Mouse (Mus musculus) testis, adult 2 months (tissue): ENCODE results near the gene Olfr288. TPM values are rescaled to one million over a fixed set of nuclear protein-coding genes. Genes with fewer than 3 reads are reported as not detected.

Source experiments
- H3K27ac ChIP-seq: fragments of 200-500 bp; 2 replicates; pipeline ENCODE4 v1.5.1; 2012; ENCODE audit warnings: low read depth, low read length; ENCODE audit not compliant: control insufficient read depth, insufficient read depth
- H3K27me3 ChIP-seq: fragments of 200-500 bp; 2 replicates; pipeline ENCODE4 v1.6.1; 2012; ENCODE audit warnings: mild to moderate bottlenecking, low read length, moderate library complexity; ENCODE audit not compliant: control insufficient read depth, insufficient read depth
- H3K36me3 ChIP-seq: fragments of 200-500 bp; 2 replicates; pipeline ENCODE4 v1.6.1; 2012; ENCODE audit warnings: mild to moderate bottlenecking, low read length; ENCODE audit not compliant: control insufficient read depth, insufficient read depth
- H3K4me1 ChIP-seq: fragments of 200-500 bp; 2 replicates; pipeline ENCODE4 v1.6.1; 2012; ENCODE audit warnings: low read length; ENCODE audit not compliant: control insufficient read depth, insufficient read depth
- H3K4me3 ChIP-seq: fragments of 200-500 bp; 2 replicates; pipeline ENCODE4 v1.5.1; 2012; ENCODE audit warnings: low read depth, mild to moderate bottlenecking, low read length, moderate library complexity, mixed read lengths; ENCODE audit not compliant: control insufficient read depth
- CTCF ChIP-seq: fragments of 200-500 bp; IDR thresholded peaks from 2 replicates; pipeline ENCODE4 v1.5.1; 2012; ENCODE audit warnings: low read depth, mild to moderate bottlenecking, inconsistent platforms, low read length, moderate library complexity; ENCODE audit not compliant: control insufficient read depth, insufficient read depth, insufficient replicate concordance
- POLR2A ChIP-seq: fragments of 200-500 bp; IDR thresholded peaks from 2 replicates; pipeline ENCODE4 v1.6.1; 2012; ENCODE audit warnings: low read depth, mild to moderate bottlenecking, inconsistent platforms, low read length, moderate library complexity; ENCODE audit not compliant: control insufficient read depth
- polyA plus RNA-seq: library from polyadenylated mRNA; depleted of rRNA; stranded (reverse); fragments of >200 nt; gene quantifications from 2 replicates; pipeline ENCODE4 v1.2.3, GENCODE M21; 2012

Gene Olfr288
- polyA plus RNA-seq, 1 experiment, result not detected

DNA sequence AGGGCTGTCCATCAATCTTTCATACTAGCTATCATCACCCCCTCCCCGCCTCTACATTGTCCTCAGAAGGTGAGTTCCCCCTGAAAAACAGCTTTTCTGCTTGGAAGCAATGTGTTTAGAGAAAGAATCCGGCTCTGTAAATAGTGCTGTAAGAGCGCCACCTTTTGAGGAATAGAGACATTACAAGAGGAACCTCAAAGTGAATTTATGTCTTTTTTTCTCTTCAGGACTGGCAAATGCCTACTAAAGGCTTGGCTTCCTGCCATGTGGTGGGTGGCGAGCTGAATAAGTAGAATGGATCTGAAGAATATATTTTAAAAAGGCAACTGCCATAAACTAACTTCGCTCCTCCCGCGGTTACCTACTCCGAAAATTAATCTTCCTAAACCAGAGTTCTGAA is 21.5 kb downstream of the Olfr288 start:
- no peaks in the 10 kb centered on the region for H3K27me3 ChIP-seq
- H3K4me1 ChIP-seq, result no peaks in the 10 kb centered on the region
- no peak for TF ChIP-seq CTCF
- TF ChIP-seq POLR2A, result no peak
- no peak overlapping the region for H3K27ac ChIP-seq
- no peaks in the 10 kb centered on the region for H3K36me3 ChIP-seq
- H3K4me3 ChIP-seq, result no peak overlapping the region

DNA sequence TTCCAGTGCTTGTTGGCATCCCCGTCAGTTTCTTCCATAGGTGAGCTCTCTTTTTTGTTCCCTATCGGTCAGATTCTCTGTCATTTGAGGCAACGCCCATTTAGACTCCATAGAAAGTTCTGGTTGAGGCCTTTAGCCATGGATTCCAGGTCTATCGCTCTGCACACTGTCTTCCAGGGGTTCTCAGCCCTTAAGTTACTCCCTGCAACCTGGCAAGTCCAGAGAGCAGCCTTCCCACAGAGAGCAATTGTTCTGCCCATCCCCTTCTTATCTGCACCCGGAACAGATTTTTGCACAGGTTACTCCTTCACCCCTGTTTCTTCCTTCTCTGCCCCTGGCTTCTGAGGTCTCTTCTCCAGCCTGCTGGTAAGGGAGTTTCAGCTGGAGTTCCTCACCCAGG is 23.2 kb downstream of the Olfr288 start:
- H3K27me3 ChIP-seq, result no peaks in the 10 kb centered on the region
- peak overlapping the region; percentile 12 for H3K4me3 ChIP-seq
- peaks cover 2% of the 10 kb centered on the region; the same call in 1 of the 2 replicates for H3K4me1 ChIP-seq
- no peak for TF ChIP-seq POLR2A
- TF ChIP-seq CTCF, result no peak
- no peaks in the 10 kb centered on the region for H3K36me3 ChIP-seq
- H3K27ac ChIP-seq, result no peak overlapping the region

DNA sequence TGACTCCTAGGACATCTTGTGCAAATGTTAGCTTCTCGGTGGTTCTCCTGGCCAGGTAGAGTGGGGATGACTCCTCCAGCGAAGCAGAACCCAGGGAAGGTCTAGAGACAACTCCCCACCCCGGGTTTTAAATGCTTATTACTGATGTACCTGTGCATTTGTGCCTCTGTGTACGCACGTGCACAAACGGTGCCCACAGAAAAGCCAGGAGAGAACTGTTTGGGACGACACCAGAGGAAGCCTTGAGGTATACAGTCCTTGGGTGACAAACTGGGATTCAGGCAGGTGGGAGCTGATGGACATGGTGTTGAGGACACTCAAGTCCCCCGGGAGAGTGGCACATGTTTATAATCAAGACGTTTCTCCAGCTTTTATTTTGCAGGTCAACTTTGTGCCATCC is 24.4 kb downstream of the Olfr288 start:
- Histone ChIP-seq H3K4me3 (peak overlapping the region; percentile 89), H3K4me1 (peaks cover 2% of the 10 kb centered on the region; the same call in 1 of the 2 replicates), H3K36me3 (no peaks in the 10 kb centered on the region), H3K27ac (no peak overlapping the region), H3K27me3 (no peaks in the 10 kb centered on the region)
- TF ChIP-seq CTCF (no peak), POLR2A (no peak)

DNA sequence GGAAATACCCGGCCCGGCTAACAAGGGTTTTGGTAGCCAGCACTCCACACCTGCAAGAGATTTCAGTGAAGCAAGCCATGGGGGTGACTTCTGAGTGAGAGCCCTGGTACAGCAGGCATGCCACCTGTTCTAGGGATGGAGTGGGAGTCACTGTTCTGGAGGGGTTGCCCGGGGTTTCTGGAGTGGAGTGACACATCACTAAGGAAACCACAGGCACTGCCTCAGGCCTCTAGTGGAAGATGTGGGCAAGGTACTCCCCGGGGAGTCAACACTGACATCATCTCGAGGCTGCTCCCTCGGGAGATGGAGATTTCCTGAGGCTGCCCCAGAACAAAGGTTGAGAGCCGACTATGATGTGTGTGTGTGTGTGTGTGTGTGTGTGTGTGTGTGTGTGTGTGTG is 25.0 kb downstream of the Olfr288 start:
- H3K27me3 ChIP-seq, result no peaks in the 10 kb centered on the region
- H3K4me3 ChIP-seq, result peak overlapping the region; percentile 89
- no peaks in the 10 kb centered on the region for H3K36me3 ChIP-seq
- no peak for TF ChIP-seq CTCF
- no peak for TF ChIP-seq POLR2A
- H3K4me1 ChIP-seq, result peaks cover 2% of the 10 kb centered on the region; the same call in 1 of the 2 replicates
- H3K27ac ChIP-seq, result no peak overlapping the region

DNA sequence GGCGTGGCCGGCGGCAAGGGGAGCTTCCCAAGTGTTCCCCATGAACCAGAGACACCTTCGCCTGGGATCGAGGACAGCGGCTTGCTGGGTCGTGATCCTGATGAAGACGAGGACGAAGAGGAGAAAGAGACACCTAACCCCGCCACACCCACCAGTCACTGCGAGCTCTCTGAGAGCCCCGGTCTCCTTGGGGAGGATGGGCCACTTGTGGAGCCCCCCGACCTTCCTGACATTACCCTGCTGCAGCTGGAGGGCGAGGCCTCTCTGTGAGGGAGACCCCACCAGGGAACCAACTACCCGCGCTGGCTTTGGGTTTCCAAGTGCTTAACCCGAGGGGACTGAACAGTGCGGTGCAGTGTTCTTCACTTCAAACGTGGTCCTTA is 26.7 kb downstream of the Olfr288 start:
- Histone ChIP-seq H3K27ac (no peak overlapping the region), H3K36me3 (no peaks in the 10 kb centered on the region), H3K4me1 (peaks cover 2% of the 10 kb centered on the region; the same call in 1 of the 2 replicates), H3K27me3 (no peaks in the 10 kb centered on the region), H3K4me3 (peak overlapping the region; percentile 89)
- TF ChIP-seq CTCF, result no peak
- TF ChIP-seq POLR2A, result no peak; the same call in 1 of the 2 replicates

DNA sequence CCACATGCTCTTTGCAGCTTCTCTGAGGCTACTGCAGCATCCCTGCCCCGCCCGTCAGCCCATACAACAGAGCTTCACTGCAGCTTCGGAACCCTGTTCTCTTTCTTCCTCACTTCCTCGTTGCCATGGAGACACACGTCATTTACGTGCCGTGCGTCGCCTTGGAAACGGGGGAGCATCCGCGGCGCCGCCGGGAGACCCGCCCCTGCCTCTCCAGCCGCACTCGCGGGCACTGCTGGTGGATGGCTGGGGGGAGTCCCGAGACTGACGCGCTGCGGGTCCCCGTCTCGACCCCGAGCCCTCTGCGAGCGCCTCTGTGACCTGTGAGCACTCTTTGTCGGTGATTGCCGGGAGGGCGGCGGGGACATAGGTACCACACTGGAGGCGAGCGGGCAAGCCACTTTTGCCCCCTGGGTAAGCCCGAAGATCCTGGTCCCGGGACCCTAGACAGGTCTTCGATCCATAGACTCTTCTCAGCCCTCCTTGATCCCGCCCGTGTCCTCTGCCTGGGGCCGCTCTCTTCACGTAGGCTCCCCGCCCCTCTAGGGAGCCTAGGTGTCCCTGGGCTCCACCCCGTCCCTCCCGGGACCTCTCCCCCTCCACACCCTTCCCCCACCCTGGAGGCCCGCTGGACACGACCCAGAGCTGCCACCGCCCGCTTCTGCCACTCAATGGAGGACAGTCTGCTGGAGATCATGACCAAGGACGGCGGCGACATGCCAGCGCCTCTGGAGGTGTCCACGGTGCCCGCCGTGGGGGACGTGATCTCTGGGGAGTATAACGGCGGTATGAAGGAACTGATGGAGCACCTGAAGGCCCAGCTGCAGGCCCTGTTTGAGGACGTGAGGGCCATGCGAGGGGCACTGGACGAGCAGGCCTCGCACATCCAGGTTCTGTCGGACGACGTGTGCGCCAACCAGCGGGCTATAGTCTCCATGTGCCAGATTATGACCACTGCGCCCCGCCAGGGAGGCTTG is 27.4 kb downstream of the Olfr288 start:
- Histone ChIP-seq H3K36me3 (no peaks in the 10 kb centered on the region), H3K4me1 (peaks cover 2% of the 10 kb centered on the region; the same call in 1 of the 2 replicates), H3K27me3 (no peaks in the 10 kb centered on the region), H3K27ac (no peak overlapping the region), H3K4me3 (peak overlapping the region; percentile 89)
- TF ChIP-seq CTCF, result no peak
- peak; percentile 50 for TF ChIP-seq POLR2A

DNA sequence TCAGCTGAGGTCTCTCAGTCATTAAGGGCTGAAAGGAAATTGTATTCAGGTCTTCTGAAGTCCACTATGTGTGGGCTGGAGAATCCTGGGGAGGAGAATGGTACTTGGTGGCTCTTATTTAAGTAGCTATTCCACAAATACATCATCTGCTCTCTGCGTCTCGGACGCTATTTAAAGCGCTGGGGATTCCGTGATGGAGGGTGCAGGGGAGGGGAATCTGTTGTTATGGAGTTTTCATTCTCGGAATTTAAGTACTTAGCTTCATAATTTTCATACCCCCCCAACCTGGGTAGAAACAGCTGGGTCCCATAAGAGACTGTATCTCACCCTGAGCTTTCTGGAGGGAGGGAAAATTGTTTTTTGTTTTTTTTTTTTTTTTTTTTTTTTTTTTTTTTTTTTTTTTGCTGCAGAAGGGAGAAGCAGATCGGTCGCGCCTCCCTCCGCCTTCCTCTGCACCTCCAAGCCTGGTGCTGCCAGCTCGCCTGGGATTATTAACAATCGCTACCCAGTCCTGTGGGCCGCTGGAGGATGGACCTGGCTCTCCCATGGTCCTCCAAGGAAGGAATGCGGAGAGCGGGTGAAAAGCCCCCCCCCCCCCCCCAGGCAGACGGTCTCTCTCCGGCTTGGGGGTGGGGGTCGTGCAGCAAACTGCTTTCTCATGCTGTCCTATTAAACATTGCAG is 28.2 kb downstream of the Olfr288 start, which contains the start of gene Ccdc184:
Ccdc184 (plus strand) TSS at position 196 of the 682 bp plus-strand sequence.
- Histone ChIP-seq H3K4me3 (peak within 1 kb of the TSS; percentile 89), H3K27ac (no peak within 1 kb of the TSS), H3K27me3 (no peaks in the 10 kb centered on the region), H3K36me3 (no peaks in the 10 kb centered on the region), H3K4me1 (peaks cover 2% of the 10 kb centered on the region; the same call in 1 of the 2 replicates)
- TF ChIP-seq CTCF (no peak), POLR2A (no peak)
